Mouse (Mus musculus) lung, adult 2 months (tissue): Measurements from ENCODE around the gene Mynn.

Experiments
- CTCF ChIP-seq: fragments of 200-500 bp; IDR thresholded peaks from 2 replicates; pipeline ENCODE4 v1.5.1; 2011; ENCODE audit warnings: mild to moderate bottlenecking, low read length, control low read depth; ENCODE audit not compliant: insufficient read depth
- POLR2A ChIP-seq: fragments of 200-500 bp; IDR thresholded peaks from 2 replicates; pipeline ENCODE4 v1.6.1; 2011; ENCODE audit warnings: low read depth, mild to moderate bottlenecking, control low read depth, low read length, borderline replicate concordance; ENCODE audit errors: extremely low read depth

- no peak for TF ChIP-seq POLR2A
- TF ChIP-seq CTCF, result no peak
These were observed 31.8 kb downstream of the Mynn start for GRCm38 (mm10) chr3:30633681-30634080.
